Mouse (Mus musculus): Measurements from ENCODE around the gene Tnfrsf18. TPM values are rescaled to one million over a fixed set of nuclear protein-coding genes. Genes with fewer than 3 reads are reported as not detected.

Gene Tnfrsf18
- total and polyA plus RNA-seq, 3 experiments = 9.3 to 16.2 TPM; not detected in 1

DNA sequence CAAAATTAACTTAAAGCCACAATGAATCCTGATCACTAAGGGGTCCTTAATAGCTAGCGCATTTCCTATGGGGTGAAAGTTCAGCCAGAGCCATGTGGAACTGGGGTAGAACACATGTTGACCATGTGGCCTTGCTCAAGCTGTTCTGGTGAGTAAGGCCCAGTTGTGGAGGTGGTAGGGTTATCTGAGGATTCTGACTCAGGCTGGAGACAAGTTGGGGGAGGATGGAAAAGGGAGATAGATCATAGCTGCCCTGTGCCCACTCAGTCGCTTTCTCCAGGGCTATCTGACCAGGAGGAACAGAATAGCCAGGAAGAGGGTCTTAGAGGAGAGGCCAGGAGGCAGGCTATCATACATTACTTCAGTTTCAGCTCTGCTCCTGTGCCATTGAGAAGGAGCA lies 11.5 kb upstream of the Tnfrsf18 start:
- no peaks in the 10 kb centered on the region for H3K27me3 ChIP-seq (ENCODE audit: control insufficient read depth in 1 of 2, insufficient read depth in 2 of 2, low read length in 2 of 2)
- H3K4me3 ChIP-seq (ENCODE audit: control insufficient read depth in 1 of 2, insufficient read depth in 1 of 2, low read depth in 2 of 2, low read length in 2 of 2) = no peak overlapping the region
- TF ChIP-seq MEF2A (IDR thresholded peaks at IDR 0.05; ENCODE audit: extremely low read depth, insufficient replicate concordance, low read depth, low read length, poor library complexity, severe bottlenecking) (no peak), SMC3 (IDR thresholded peaks at IDR 0.05; ENCODE audit: low read depth, low read length) (no peak), GABPA (IDR thresholded peaks at IDR 0.05; ENCODE audit: low read depth, low read length) (no peak), ELF1 (IDR thresholded peaks at IDR 0.05; ENCODE audit: low read depth, low read length) (no peak), ZMIZ1 (IDR thresholded peaks at IDR 0.05; ENCODE audit: low read depth, low read length) (no peak), KAT2A (conservative IDR thresholded peaks at IDR 0.05; ENCODE audit: low read depth, low read length) (no peak), CHD1 (IDR thresholded peaks at IDR 0.05; ENCODE audit: low read depth, low read length) (no peak), EP300 (IDR thresholded peaks at IDR 0.05; ENCODE audit: low read depth in 1 of 2, low read length in 2 of 2) (no peak), MXI1 (IDR thresholded peaks at IDR 0.05; ENCODE audit: low read depth, low read length) (no peak), E2F4 (IDR thresholded peaks at IDR 0.05; ENCODE audit: borderline replicate concordance, low read depth, low read length) (no peak)
- H3K9me3 ChIP-seq (replicated peaks; ENCODE audit: insufficient read depth, low read length) = no peaks in the 10 kb centered on the region
- no peaks in the 10 kb centered on the region for H3K4me1 ChIP-seq (ENCODE audit: control insufficient read depth in 1 of 2, insufficient read depth in 2 of 2, low read length in 2 of 2)
- peaks cover 0 to 9% of the 10 kb centered on the region in 2 experiments; a peak in 2 of 4 replicates for H3K36me3 ChIP-seq (ENCODE audit: control insufficient read depth in 1 of 2, insufficient read depth in 2 of 2, low read length in 2 of 2)
- DNase-seq (ENCODE audit: low read depth, low spot score) = no peak
- no peak overlapping the region for H3K9ac ChIP-seq (ENCODE audit: control insufficient read depth, low read depth, low read length, poor library complexity, severe bottlenecking)
- no peak overlapping the region for H3K27ac ChIP-seq (ENCODE audit: control insufficient read depth, low read depth, low read length)
- H3K79me2 ChIP-seq (ENCODE audit: control insufficient read depth, insufficient read depth, low read length, poor library complexity) = no peaks in the 10 kb centered on the region

DNA sequence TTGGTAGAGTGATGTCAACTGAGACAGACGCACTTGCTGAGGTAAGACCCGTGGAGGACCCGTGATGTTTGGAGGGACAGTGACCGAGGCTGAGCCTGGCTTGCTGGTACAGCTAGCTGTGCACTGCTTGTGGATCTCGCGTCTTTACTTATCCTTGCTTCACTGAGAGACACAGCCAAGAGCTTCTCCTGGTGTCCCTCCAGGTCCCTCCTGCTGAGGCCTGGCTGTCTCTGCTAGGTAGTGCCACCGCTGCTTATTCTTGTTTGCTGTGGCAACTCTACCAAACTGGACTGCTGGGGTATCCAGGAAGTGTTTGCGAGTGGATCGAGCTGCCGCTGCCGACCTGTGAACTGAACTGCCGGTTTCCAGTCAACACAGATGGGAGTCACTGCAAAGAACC lies 6.2 kb upstream of the Tnfrsf18 start:
- Histone ChIP-seq H3K36me3 (ENCODE audit: control insufficient read depth in 1 of 2, insufficient read depth in 2 of 2, low read length in 2 of 2) (peaks cover 0 to 11% of the 10 kb centered on the region in 2 experiments; a peak in 3 of 4 replicates), H3K4me1 (ENCODE audit: control insufficient read depth in 1 of 2, insufficient read depth in 2 of 2, low read length in 2 of 2) (peaks cover 0 to 13% of the 10 kb centered on the region in 2 experiments; a peak in 3 of 4 replicates), H3K27ac (ENCODE audit: control insufficient read depth, low read depth, low read length) (no peak overlapping the region), H3K9me3 (replicated peaks; ENCODE audit: insufficient read depth, low read length) (no peaks in the 10 kb centered on the region), H3K79me2 (ENCODE audit: control insufficient read depth, insufficient read depth, low read length, poor library complexity) (no peaks in the 10 kb centered on the region), H3K27me3 (ENCODE audit: control insufficient read depth in 1 of 2, insufficient read depth in 2 of 2, low read length in 2 of 2) (no peaks in the 10 kb centered on the region), H3K4me3 (ENCODE audit: control insufficient read depth in 1 of 2, insufficient read depth in 1 of 2, low read depth in 2 of 2, low read length in 2 of 2) (no peak overlapping the region), H3K9ac (ENCODE audit: control insufficient read depth, low read depth, low read length, poor library complexity, severe bottlenecking) (no peak overlapping the region)
- no peak for DNase-seq (ENCODE audit: low read depth, low spot score)
- TF ChIP-seq GATA1 (IDR thresholded peaks at IDR 0.05; ENCODE audit: low read depth, low read length) (no peak), ZC3H11A (IDR thresholded peaks at IDR 0.05; ENCODE audit: low read depth, low read length) (no peak), RAD21 (IDR thresholded peaks at IDR 0.05; ENCODE audit: low read depth, low read length) (no peak), GABPA (IDR thresholded peaks at IDR 0.05; ENCODE audit: low read depth, low read length) (no peak), TAL1 (IDR thresholded peaks at IDR 0.05; ENCODE audit: low read length) (no peak), UBTF (IDR thresholded peaks at IDR 0.05; ENCODE audit: borderline replicate concordance, insufficient read depth, low read depth, low read length) (no peak), NRF1 (IDR thresholded peaks at IDR 0.05; ENCODE audit: insufficient read depth, low read depth, low read length, poor library complexity, severe bottlenecking) (no peak), CHD1 (IDR thresholded peaks at IDR 0.05; ENCODE audit: low read depth, low read length) (no peak), SIN3A (IDR thresholded peaks at IDR 0.05; ENCODE audit: low read length) (no peak), MAX (IDR thresholded peaks at IDR 0.05; ENCODE audit: low read length) (no peak), TBP (IDR thresholded peaks at IDR 0.05; ENCODE audit: low read depth, low read length) (no peak)
